28 mouse cellular contexts compared by ENCODE assay signal in the genomic region with DNA sequence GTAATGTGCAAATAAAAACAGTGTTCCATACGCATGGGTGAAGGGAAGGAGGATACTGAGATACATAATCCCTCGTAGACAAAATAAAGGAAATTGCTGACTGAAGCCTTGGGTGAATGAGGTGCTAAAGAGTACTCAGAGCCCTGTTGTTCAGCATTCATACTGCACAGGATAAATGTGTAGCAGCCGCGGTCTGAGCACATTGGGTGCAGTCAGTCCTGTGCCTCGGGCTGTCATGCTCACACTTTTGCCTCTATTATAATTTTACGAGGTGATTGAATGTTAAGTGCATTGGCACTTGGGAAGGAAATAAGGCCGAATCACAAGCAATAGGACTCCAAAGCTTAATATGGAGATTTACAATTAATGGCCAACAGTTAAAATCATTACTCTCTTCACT. TPM values are rescaled to one million over a fixed set of nuclear protein-coding genes. Genes with fewer than 3 reads are reported as not detected.
"Had no signal": no experiment of that assay in that cellular context is flagged by ENCODE, and none has a peak within 500 bp of the region (broad histone marks: within the 10 kb centered on the region; RNA-seq: fewer than 3 reads in every experiment).

No protein-coding gene starts in this region.

- H3K4me1 ChIP-seq: limb, embryonic 12.5 days; liver, embryonic 12.5 days; liver, embryonic 15.5 days; lung, embryonic 15.5 days; megakaryocyte, embryonic 14.5 days; midbrain, embryonic 10.5 days; midbrain, embryonic 13.5 days had no signal

- H3K36me3 ChIP-seq: limb, embryonic 12.5 days; liver, embryonic 12.5 days; liver, embryonic 15.5 days; lung, embryonic 15.5 days; midbrain, embryonic 10.5 days; midbrain, embryonic 13.5 days had no signal

- H3K27me3 ChIP-seq: limb, embryonic 12.5 days; liver, embryonic 12.5 days; liver, embryonic 15.5 days; lung, embryonic 15.5 days; megakaryocyte, embryonic 14.5 days; midbrain, embryonic 13.5 days had no signal

- H3K4me3 ChIP-seq: limb, embryonic 12.5 days; liver, embryonic 12.5 days; liver, embryonic 15.5 days; lung, embryonic 15.5 days; midbrain, embryonic 10.5 days; midbrain, embryonic 13.5 days had no signal

- DNase-seq: kidney, adult 18-20 months; kidney, adult 9 months; kidney, postnatal 14 days; kidney, postnatal 4 days; liver; lung, adult 18-20 months; lung, postnatal 10 days; lung, postnatal 36 days; right cerebral cortex, adult 18-20 months; right cerebral cortex, postnatal 14 days; right cerebral cortex, postnatal 4 days; thymus, adult 2 months; thymus, postnatal 14 days; thymus, postnatal 4 days had no signal

- ATAC-seq: intestine, embryonic 16.5 days; liver, embryonic 12.5 days; midbrain, embryonic 13.5 days had no signal

- H3K9ac ChIP-seq: limb, embryonic 12.5 days; liver, embryonic 12.5 days; liver, embryonic 15.5 days; lung, embryonic 15.5 days; midbrain, embryonic 13.5 days had no signal

- H3K27ac ChIP-seq: limb, embryonic 12.5 days; liver, embryonic 12.5 days; liver, embryonic 15.5 days; lung, embryonic 15.5 days; midbrain, embryonic 10.5 days; midbrain, embryonic 13.5 days; stomach, postnatal 0 days had no signal

- H3K9me3 ChIP-seq: limb, embryonic 12.5 days; liver, embryonic 12.5 days; lung, embryonic 15.5 days; megakaryocyte, embryonic 14.5 days; midbrain, embryonic 10.5 days; midbrain, embryonic 13.5 days had no signal

- H3K4me2 ChIP-seq: limb, embryonic 12.5 days; liver, embryonic 12.5 days; liver, embryonic 15.5 days; lung, embryonic 15.5 days; midbrain, embryonic 13.5 days had no signal

RNA-seq across cellular contexts. Expression of a gene that starts 36.4 kb away (rescaled TPM):
- total RNA-seq: layer of hippocampus, adult 18-20 months; layer of hippocampus, postnatal 14 days; left cerebral cortex, postnatal 10 days had no signal
- polyA plus RNA-seq: intestine, embryonic 16.5 days; kidney, embryonic 16.5 days; limb, embryonic 12.5 days; liver, embryonic 12.5 days; liver, embryonic 15.5 days; lung, embryonic 15.5 days; midbrain, embryonic 10.5 days; midbrain, embryonic 13.5 days; stomach, embryonic 14.5 days; stomach, postnatal 0 days; thymus, adult 2 months had no signal
